Mouse (Mus musculus) spleen, adult 2 months (tissue): Measurements from ENCODE around the gene Paics.
"Not testable (repeated sequence)": the region's sequence is repeated elsewhere in the genome, so short reads cannot be mapped to it uniquely, and the experiment has no call there.

Experiments used
- CTCF ChIP-seq: fragments of 200-500 bp; IDR thresholded peaks from 2 replicates; pipeline ENCODE4 v1.5.1; 2011; ENCODE audit warnings: mild to moderate bottlenecking, inconsistent platforms; ENCODE audit not compliant: insufficient read depth, insufficient read length, insufficient replicate concordance; ENCODE audit errors: extremely low read depth
- POLR2A ChIP-seq: fragments of 200-500 bp; IDR thresholded peaks from 2 replicates; pipeline ENCODE4 v1.6.1; 2011; ENCODE audit warnings: low read depth, low read length, inconsistent platforms

- not testable (repeated sequence) for TF ChIP-seq CTCF, POLR2A
Measured at GRCm38 (mm10) chr5:76912522-76912921, 38.6 kb upstream of the Paics start.
